Mouse (Mus musculus): ENCODE measurements around the gene Ttll8. TPM values are rescaled to one million over a fixed set of nuclear protein-coding genes. Genes with fewer than 3 reads are reported as not detected.

The Ttll8 gene
- polyA plus RNA-seq, 1 experiment from 2014 or later, result not detected

- Histone ChIP-seq H3K27me3 (ENCODE audit: control insufficient read depth, insufficient read depth, low read length) (no peaks in the 10 kb centered on the region), H3K9ac (replicated peaks; ENCODE audit: low read length) (no peak overlapping the region), H3K4me3 (ENCODE audit: low read depth, low read length) (no peak overlapping the region), H3K27ac (replicated peaks; ENCODE audit: low read depth, low read length) (no peak overlapping the region), H3K9me3 (replicated peaks; ENCODE audit: control insufficient read depth, low read length) (no peaks in the 10 kb centered on the region), H3K36me3 (replicated peaks; ENCODE audit: control insufficient read depth, insufficient read depth, low read depth, low read length) (no peaks in the 10 kb centered on the region), H3K4me2 (ENCODE audit: low read depth, low read length) (no peak overlapping the region), H3K4me1 (ENCODE audit: control insufficient read depth, insufficient read depth, low read length) (no peaks in the 10 kb centered on the region)
- 81% methylated on average over 12 of the region's 12 CpGs for WGBS
- DNase-seq (ENCODE audit: low spot score) (no peak), ATAC-seq (replicated peaks; ENCODE audit: insufficient number of reproducible peaks, low FRiP score, low TSS enrichment, low read depth) (no peak)
Observed at GRCm38 (mm10) chr15:88919328-88919727, 34.9 kb downstream of the Ttll8 start.

GRCm38 (mm10) chr15:88917126-88917525 is 37.1 kb downstream of the Ttll8 start:
- Histone ChIP-seq H3K4me1 (ENCODE audit: control insufficient read depth, insufficient read depth, low read length) (no peaks in the 10 kb centered on the region), H3K9me3 (replicated peaks; ENCODE audit: control insufficient read depth, low read length) (no peaks in the 10 kb centered on the region), H3K4me2 (ENCODE audit: low read depth, low read length) (no peak overlapping the region), H3K27ac (replicated peaks; ENCODE audit: low read depth, low read length) (no peak overlapping the region), H3K9ac (replicated peaks; ENCODE audit: low read length) (no peak overlapping the region), H3K4me3 (ENCODE audit: low read depth, low read length) (no peak overlapping the region), H3K36me3 (replicated peaks; ENCODE audit: control insufficient read depth, insufficient read depth, low read depth, low read length) (no peaks in the 10 kb centered on the region), H3K27me3 (ENCODE audit: control insufficient read depth, insufficient read depth, low read length) (no peaks in the 10 kb centered on the region)
- 92% methylated on average over 8 of the region's 8 CpGs for WGBS
- DNase-seq (ENCODE audit: low spot score) (no peak), ATAC-seq (replicated peaks; ENCODE audit: insufficient number of reproducible peaks, low FRiP score, low TSS enrichment, low read depth) (no peak)

- no peaks in the 10 kb centered on the region for H3K4me1 ChIP-seq (ENCODE audit: control insufficient read depth, insufficient read depth, low read length)
- H3K4me3 ChIP-seq (ENCODE audit: low read depth, low read length), result no peak overlapping the region
- no peak overlapping the region for H3K9ac ChIP-seq (replicated peaks; ENCODE audit: low read length)
- no peak overlapping the region for H3K27ac ChIP-seq (replicated peaks; ENCODE audit: low read depth, low read length)
- no peaks in the 10 kb centered on the region for H3K9me3 ChIP-seq (replicated peaks; ENCODE audit: control insufficient read depth, low read length)
- ATAC-seq (replicated peaks; ENCODE audit: insufficient number of reproducible peaks, low FRiP score, low TSS enrichment, low read depth), result no peak
- no peak overlapping the region for H3K4me2 ChIP-seq (ENCODE audit: low read depth, low read length)
- no peaks in the 10 kb centered on the region for H3K36me3 ChIP-seq (replicated peaks; ENCODE audit: control insufficient read depth, insufficient read depth, low read depth, low read length)
- 41% methylated on average over 3 of the region's 3 CpGs for WGBS
- no peaks in the 10 kb centered on the region for H3K27me3 ChIP-seq (ENCODE audit: control insufficient read depth, insufficient read depth, low read length)
- no peak for DNase-seq (ENCODE audit: low spot score)
Observed at GRCm38 (mm10) chr15:88916366-88916765, 37.9 kb downstream of the Ttll8 start.

DNA sequence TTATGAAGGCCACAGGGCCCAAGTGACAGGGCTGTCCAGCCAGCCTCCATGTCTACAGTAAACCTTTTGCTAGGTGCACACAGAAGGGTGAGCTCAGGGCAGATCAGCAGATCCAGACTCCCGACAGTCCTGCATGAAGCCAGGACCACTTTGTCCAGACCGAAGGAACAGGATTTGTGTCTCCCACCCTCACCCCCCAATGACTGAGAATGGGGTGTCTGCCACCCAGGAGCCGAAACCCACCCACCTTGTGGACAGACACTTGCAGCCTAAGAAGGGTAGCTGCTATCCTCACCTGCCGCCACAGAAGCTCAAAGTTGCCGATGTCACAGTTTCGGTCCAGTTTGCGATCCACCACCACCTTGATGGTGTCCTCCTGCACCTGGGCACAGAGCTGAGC is 39.2 kb downstream of the Ttll8 start:
- Histone ChIP-seq H3K4me1 (ENCODE audit: control insufficient read depth, insufficient read depth, low read length) (no peaks in the 10 kb centered on the region), H3K9ac (replicated peaks; ENCODE audit: low read length) (no peak overlapping the region), H3K27ac (replicated peaks; ENCODE audit: low read depth, low read length) (no peak overlapping the region), H3K4me3 (ENCODE audit: low read depth, low read length) (no peak overlapping the region), H3K9me3 (replicated peaks; ENCODE audit: control insufficient read depth, low read length) (no peaks in the 10 kb centered on the region), H3K36me3 (replicated peaks; ENCODE audit: control insufficient read depth, insufficient read depth, low read depth, low read length) (no peaks in the 10 kb centered on the region), H3K4me2 (ENCODE audit: low read depth, low read length) (no peak overlapping the region), H3K27me3 (ENCODE audit: control insufficient read depth, insufficient read depth, low read length) (no peaks in the 10 kb centered on the region)
- WGBS, result 94% methylated on average over 7 of the region's 7 CpGs
- ATAC-seq (replicated peaks; ENCODE audit: insufficient number of reproducible peaks, low FRiP score, low TSS enrichment, low read depth) (no peak), DNase-seq (ENCODE audit: low spot score) (no peak)

- no peaks in the 10 kb centered on the region for H3K27me3 ChIP-seq (ENCODE audit: control insufficient read depth, insufficient read depth, low read length)
- DNase-seq (ENCODE audit: low spot score) (no peak), ATAC-seq (replicated peaks; ENCODE audit: insufficient number of reproducible peaks, low FRiP score, low TSS enrichment, low read depth) (no peak)
- WGBS, result 72% methylated on average over 4 of the region's 4 CpGs
- H3K4me2 ChIP-seq (ENCODE audit: low read depth, low read length), result no peak overlapping the region
- H3K4me3 ChIP-seq (ENCODE audit: low read depth, low read length), result no peak overlapping the region
- no peaks in the 10 kb centered on the region for H3K36me3 ChIP-seq (replicated peaks; ENCODE audit: control insufficient read depth, insufficient read depth, low read depth, low read length)
- H3K9me3 ChIP-seq (replicated peaks; ENCODE audit: control insufficient read depth, low read length), result no peaks in the 10 kb centered on the region
- H3K4me1 ChIP-seq (ENCODE audit: control insufficient read depth, insufficient read depth, low read length), result no peaks in the 10 kb centered on the region
- H3K9ac ChIP-seq (replicated peaks; ENCODE audit: low read length), result no peak overlapping the region
- no peak overlapping the region for H3K27ac ChIP-seq (replicated peaks; ENCODE audit: low read depth, low read length)
Observed at GRCm38 (mm10) chr15:88906347-88906746, 47.9 kb downstream of the Ttll8 start.

DNA sequence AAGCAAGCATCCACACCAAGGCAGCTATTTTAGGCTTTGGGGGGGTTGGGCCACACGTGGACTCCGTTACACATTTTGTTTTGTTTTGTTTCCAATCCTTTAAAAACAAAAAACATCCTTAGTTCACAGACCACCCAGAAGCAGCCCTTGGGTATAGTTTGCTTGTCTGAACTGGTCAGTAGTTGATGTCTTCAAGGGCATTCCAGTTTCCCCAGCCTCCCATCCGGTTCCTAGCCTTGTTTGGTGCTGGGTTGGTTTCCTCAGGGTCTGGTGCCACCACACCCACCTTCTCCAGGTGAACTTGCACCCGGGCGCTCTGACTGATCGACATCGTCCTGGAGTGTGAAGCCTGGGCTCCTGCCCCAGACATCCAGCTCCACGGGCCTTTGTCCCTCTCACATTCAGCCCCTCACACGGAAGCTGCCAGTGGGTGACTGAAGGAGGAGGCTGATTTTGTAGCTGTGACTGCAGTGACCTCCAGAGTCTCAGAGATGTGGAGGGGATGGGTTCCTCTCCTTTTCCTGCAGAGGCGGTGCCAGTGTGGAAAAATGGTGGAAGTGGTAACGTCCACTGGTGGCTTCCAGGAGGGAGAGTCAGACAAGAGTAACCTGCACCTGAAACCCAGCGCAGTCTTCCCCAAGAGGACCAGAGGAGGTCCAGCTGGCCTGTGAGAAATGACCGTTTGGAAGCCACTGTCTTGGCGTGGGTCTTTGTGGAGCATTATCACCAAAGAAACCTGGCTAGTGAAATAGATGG is 50.0 kb downstream of the Ttll8 start:
- Histone ChIP-seq H3K4me1 (ENCODE audit: control insufficient read depth, insufficient read depth, low read length) (no peaks in the 10 kb centered on the region), H3K4me3 (ENCODE audit: low read depth, low read length) (no peak overlapping the region), H3K9me3 (replicated peaks; ENCODE audit: control insufficient read depth, low read length) (no peaks in the 10 kb centered on the region), H3K4me2 (ENCODE audit: low read depth, low read length) (no peak overlapping the region), H3K36me3 (replicated peaks; ENCODE audit: control insufficient read depth, insufficient read depth, low read depth, low read length) (no peaks in the 10 kb centered on the region), H3K27me3 (ENCODE audit: control insufficient read depth, insufficient read depth, low read length) (no peaks in the 10 kb centered on the region), H3K9ac (replicated peaks; ENCODE audit: low read length) (no peak overlapping the region), H3K27ac (replicated peaks; ENCODE audit: low read depth, low read length) (no peak overlapping the region)
- no peak for DNase-seq (ENCODE audit: low spot score)
- no peak for ATAC-seq (replicated peaks; ENCODE audit: insufficient number of reproducible peaks, low FRiP score, low TSS enrichment, low read depth)
- WGBS, result 83% methylated on average over 14 of the region's 14 CpGs

DNA sequence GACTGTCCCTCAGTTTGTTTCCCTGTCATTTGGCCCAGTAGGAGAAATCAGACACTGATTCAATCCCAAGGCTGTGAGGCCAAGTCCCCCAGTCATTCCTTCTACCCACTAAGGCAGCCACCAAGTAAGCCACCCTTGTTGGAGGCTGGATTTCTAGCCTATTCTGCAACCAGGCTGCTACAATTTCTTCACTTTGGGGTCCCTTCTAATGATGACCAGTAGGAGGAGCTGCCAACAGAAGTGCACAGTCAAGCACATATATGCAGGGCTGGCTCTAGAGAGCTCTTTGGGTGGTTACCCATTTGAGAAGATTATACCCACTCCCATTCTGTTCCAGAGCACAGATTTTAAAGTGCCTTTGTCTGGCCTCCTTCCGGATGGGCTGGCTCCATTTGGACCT is 51.1 kb downstream of the Ttll8 start:
- Histone ChIP-seq H3K36me3 (replicated peaks; ENCODE audit: control insufficient read depth, insufficient read depth, low read depth, low read length) (no peaks in the 10 kb centered on the region), H3K4me3 (ENCODE audit: low read depth, low read length) (no peak overlapping the region), H3K4me2 (ENCODE audit: low read depth, low read length) (no peak overlapping the region), H3K9me3 (replicated peaks; ENCODE audit: control insufficient read depth, low read length) (no peaks in the 10 kb centered on the region), H3K4me1 (ENCODE audit: control insufficient read depth, insufficient read depth, low read length) (no peaks in the 10 kb centered on the region), H3K27me3 (ENCODE audit: control insufficient read depth, insufficient read depth, low read length) (no peaks in the 10 kb centered on the region), H3K27ac (replicated peaks; ENCODE audit: low read depth, low read length) (no peak overlapping the region), H3K9ac (replicated peaks; ENCODE audit: low read length) (no peak overlapping the region)
- DNase-seq (ENCODE audit: low spot score) (no peak), ATAC-seq (replicated peaks; ENCODE audit: insufficient number of reproducible peaks, low FRiP score, low TSS enrichment, low read depth) (no peak)
- 78% methylated on average over 1 of the region's 1 CpGs for whole genome bisulfite sequencing

DNA sequence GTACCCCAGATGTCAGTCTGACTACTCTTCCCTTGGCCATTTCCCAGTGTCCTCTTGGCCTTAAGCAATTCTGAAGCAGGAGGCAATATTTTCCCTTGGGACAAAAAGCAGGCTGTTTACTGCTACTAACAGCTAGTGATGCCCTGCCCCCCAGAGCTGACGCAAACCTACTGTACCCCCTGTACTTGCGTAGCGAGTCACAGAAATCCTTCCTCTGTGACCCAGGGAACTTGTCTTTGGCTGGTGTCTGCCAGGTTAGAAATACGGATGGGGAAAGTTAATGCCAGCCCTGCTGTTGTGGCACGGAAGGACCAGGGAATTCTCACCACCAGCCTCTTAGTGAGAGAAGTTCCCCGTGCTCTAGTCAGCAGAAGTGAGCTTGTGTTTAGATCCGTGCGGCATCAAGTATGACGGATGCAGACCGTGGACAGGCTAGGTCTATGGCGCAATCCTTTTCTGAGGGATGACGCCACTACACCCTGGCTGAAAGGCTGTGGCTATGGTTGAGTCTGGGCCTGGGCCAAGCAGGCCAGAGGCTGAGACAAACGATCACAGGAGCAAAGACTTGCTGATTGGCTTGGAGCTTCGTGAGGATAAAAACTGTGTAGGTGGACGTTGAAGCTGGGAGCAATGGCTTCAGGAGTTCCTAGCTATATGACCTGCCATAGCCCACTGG is 51.9 kb downstream of the Ttll8 start:
- 86% methylated on average over 15 of the region's 15 CpGs for WGBS
- no peaks in the 10 kb centered on the region for H3K27me3 ChIP-seq (ENCODE audit: control insufficient read depth, insufficient read depth, low read length)

More for the DNA sequence above, 51.9 kb downstream of the Ttll8 start:
- no peak overlapping the region for H3K4me3 ChIP-seq (ENCODE audit: low read depth, low read length)
- H3K4me1 ChIP-seq (ENCODE audit: control insufficient read depth, insufficient read depth, low read length), result no peaks in the 10 kb centered on the region
- DNase-seq (ENCODE audit: low spot score) (no peak), ATAC-seq (replicated peaks; ENCODE audit: insufficient number of reproducible peaks, low FRiP score, low TSS enrichment, low read depth) (no peak)
- no peak overlapping the region for H3K4me2 ChIP-seq (ENCODE audit: low read depth, low read length)
- no peaks in the 10 kb centered on the region for H3K9me3 ChIP-seq (replicated peaks; ENCODE audit: control insufficient read depth, low read length)
- no peaks in the 10 kb centered on the region for H3K36me3 ChIP-seq (replicated peaks; ENCODE audit: control insufficient read depth, insufficient read depth, low read depth, low read length)
- no peak overlapping the region; the same call in none of the 2 replicates for H3K9ac ChIP-seq (replicated peaks; ENCODE audit: low read length)
- no peak overlapping the region for H3K27ac ChIP-seq (replicated peaks; ENCODE audit: low read depth, low read length)

Measured in embryonic facial prominence, embryonic 11.5 days (tissue).